Mouse (Mus musculus): ENCODE measurements around the gene Gm21830. TPM values are rescaled to one million over a fixed set of nuclear protein-coding genes. Genes with fewer than 3 reads are reported as not detected.

Gene Gm21830
- polyA plus RNA-seq (2017; shearing (Covaris generic)) = not detected

GRCm38 (mm10) chr2:67413425-67413824 is at the start of gene Gm21830:
Gm21830 (plus strand) TSS chr2:67413725.

GRCm38 (mm10) chr2:67433081-67433480 is 19.6 kb downstream of the Gm21830 start, which contains the start of gene Gm26727:
Gm26727 (minus strand) TSS chr2:67433181.

GRCm38 (mm10) chr2:67445780-67446179 is 32.3 kb downstream of the Gm21830 start, which contains the start of gene Xirp2:
Xirp2 (plus strand) TSS chr2:67446002.

Other genes with a start within 250 kb of the Gm21830 start
- gene Gm26727, start 19.5 kb downstream of the Gm21830 start, polyA plus RNA-seq (2017; shearing (Covaris generic)) = not detected
- not detected for gene Xirp2, start 32.3 kb downstream of the Gm21830 start, polyA plus RNA-seq (2017; shearing (Covaris generic))
- gene B3galt1, start 152.1 kb downstream of the Gm21830 start, polyA plus RNA-seq (2017; shearing (Covaris generic)) = 0.07 TPM